19 mouse cellular contexts compared by ENCODE assay signal in genomic region chr2:78095536-78095935, GRCm38 (mm10).
DNase-seq lines count a peak whose midpoint lies in the region; TF ChIP-seq lines count a peak whose summit lies in the region.
"Had no signal": no experiment of that assay in that cellular context is flagged by ENCODE, and none has a peak within 500 bp of the region (broad histone marks: within the 10 kb centered on the region; RNA-seq: fewer than 3 reads in every experiment).

No protein-coding gene starts in this region.

- no peaks in the 10 kb centered on the region for H3K36me3 ChIP-seq in ES-E14 (ENCODE audit: control insufficient read depth, insufficient read depth, low read length, poor library complexity, severe bottlenecking)
- no peaks in the 10 kb centered on the region for H3K36me3 ChIP-seq in limb, embryonic 10.5 days
- H3K36me3 ChIP-seq: embryonic facial prominence, embryonic 10.5 days; embryonic facial prominence, embryonic 12.5 days; forebrain, embryonic 15.5 days had no signal

- 87% methylated on average over 2 of the region's 2 CpGs for WGBS in limb, embryonic 10.5 days

- H3K9ac ChIP-seq in ES-E14 (ENCODE audit: insufficient read depth, low read depth, low read length, poor library complexity, severe bottlenecking): no peak overlapping the region
- H3K9ac ChIP-seq: embryonic facial prominence, embryonic 12.5 days; forebrain, embryonic 13.5 days; forebrain, embryonic 15.5 days; forebrain, postnatal 0 days had no signal

- no peaks in the 10 kb centered on the region for H3K9me3 ChIP-seq in ES-E14 (ENCODE audit: control insufficient read depth, insufficient read depth, low read depth, low read length)
- no peaks in the 10 kb centered on the region for H3K9me3 ChIP-seq in limb, embryonic 10.5 days (replicated peaks)
- H3K9me3 ChIP-seq: embryonic facial prominence, embryonic 10.5 days; embryonic facial prominence, embryonic 12.5 days; forebrain, embryonic 13.5 days; forebrain, embryonic 15.5 days had no signal

- DNase-seq in ES-CJ7 (ENCODE audit: low read depth, low spot score): peak; percentile 40
- DNase-seq in ES-E14 (ENCODE audit: low read depth, low spot score): peak; percentile 8
- peak; percentile 61 for DNase-seq in ZHBTc4 (ENCODE audit: low read depth, low spot score)
- DNase-seq in thymus, postnatal 14 days: no peak
- no peak for DNase-seq in limb, embryonic 10.5 days (ENCODE audit: low spot score)
- DNase-seq: adrenal gland, adult 8-10 months; adrenal gland, postnatal 14 days; adrenal gland, postnatal 36 days; cerebellum, adult 11-12 months; cerebellum, adult 2 months; cerebellum, adult 9-10 months; cerebellum, postnatal 10 days; cerebellum, postnatal 25 days; forebrain, postnatal 0 days had no signal

- H3K27me3 ChIP-seq in limb, embryonic 10.5 days (ENCODE audit: low read depth, poor library complexity, severe bottlenecking): no peaks in the 10 kb centered on the region
- H3K27me3 ChIP-seq: embryonic facial prominence, embryonic 12.5 days; forebrain, embryonic 13.5 days; forebrain, embryonic 15.5 days; Patski had no signal

- in situ Hi-C loops in ES-E14 (cut with MboI; ENCODE audit: low sequenced_read_pairs in 2 of 2, unreplicated experiment in 2 of 2): no loop called here

- H3K4me1 ChIP-seq in ES-E14 (ENCODE audit: control insufficient read depth in 2 of 2, insufficient read depth in 2 of 2, low read length in 2 of 2, poor library complexity in 1 of 2): no peaks in the 10 kb centered on the region
- H3K4me1 ChIP-seq in limb, embryonic 10.5 days: no peaks in the 10 kb centered on the region
- H3K4me1 ChIP-seq: embryonic facial prominence, embryonic 10.5 days; embryonic facial prominence, embryonic 12.5 days; forebrain, embryonic 13.5 days; forebrain, embryonic 15.5 days had no signal

- no peak overlapping the region for H3K27ac ChIP-seq in ES-E14 (ENCODE audit: insufficient read depth, low read depth, low read length, poor library complexity, severe bottlenecking)
- H3K27ac ChIP-seq in limb, embryonic 10.5 days: no peak overlapping the region
- H3K27ac ChIP-seq: embryonic facial prominence, embryonic 10.5 days; embryonic facial prominence, embryonic 12.5 days; forebrain, embryonic 13.5 days; forebrain, embryonic 15.5 days had no signal

- no peak overlapping the region for H3K4me3 ChIP-seq in ES-E14 (ENCODE audit: insufficient read depth in 1 of 2, low read depth in 1 of 2, low read length in 2 of 2, poor library complexity in 1 of 2, severe bottlenecking in 1 of 2)
- no peak overlapping the region for H3K4me3 ChIP-seq in limb, embryonic 10.5 days
- H3K4me3 ChIP-seq: embryonic facial prominence, embryonic 10.5 days; embryonic facial prominence, embryonic 12.5 days; forebrain, embryonic 13.5 days; forebrain, embryonic 15.5 days had no signal

TF ChIP-seq in ES-E14, 5 proteins besides CTCF, POLR2A, EP300 and RAD21:
- no peak for TF ChIP-seq MAFK (IDR thresholded peaks at IDR 0.05; ENCODE audit: insufficient read depth, low read depth, low read length)
- no peak for TF ChIP-seq ZC3H11A (IDR thresholded peaks at IDR 0.05; ENCODE audit: borderline replicate concordance, low read depth, low read length)
- no peak for TF ChIP-seq ZNF384 (IDR thresholded peaks at IDR 0.05; ENCODE audit: low read depth, low read length)
- no peak for TF ChIP-seq CHD2 (IDR thresholded peaks at IDR 0.05; ENCODE audit: low read depth, low read length)
- no peak for TF ChIP-seq HCFC1 (IDR thresholded peaks at IDR 0.05; ENCODE audit: borderline replicate concordance, insufficient read depth, low read length)

Comparison
In these comparisons a context has a peak if more than half of its experiments do, and no peak if none do; other contexts are left out.
1. DNase-seq: peak in ES-CJ7 (single experiment), ES-E14 (single experiment) and ZHBTc4 (single experiment); none in thymus, postnatal 14 days (single experiment) and limb, embryonic 10.5 days (single experiment).